Mouse (Mus musculus) ES-E14 (cell line): ENCODE results near the gene Tspoap1. TPM values are rescaled to one million over a fixed set of nuclear protein-coding genes. Genes with fewer than 3 reads are reported as not detected.

ENCODE experiments used
- DNase-seq: peaks from one replicate; pipeline ENCODE4 v3.0.0-alpha.2; 2013; ENCODE audit warnings: low read depth, low spot score
- H3K27ac ChIP-seq: 2 replicates; pipeline ENCODE4 v1.5.1; 2012; ENCODE audit warnings: low read depth, mild to moderate bottlenecking, low read length, moderate library complexity, mixed read lengths; ENCODE audit not compliant: poor library complexity, insufficient read depth, severe bottlenecking
- H3K36me3 ChIP-seq: 2 replicates; pipeline ENCODE4 v1.6.1; 2012; ENCODE audit warnings: mild to moderate bottlenecking, low read length, moderate library complexity, mixed read lengths; ENCODE audit not compliant: control insufficient read depth, poor library complexity, insufficient read depth, severe bottlenecking
- H3K4me1 ChIP-seq, 2 experiments: fragments of 150-350 bp in 1 of 2; sonication (generic) in 1 of 2; 2 replicates each; pipeline ENCODE4 v1.6.1; 2012; ENCODE audit warnings: low read length in 2 of 2, mild to moderate bottlenecking in 1 of 2, mixed read lengths in 1 of 2; ENCODE audit not compliant: control insufficient read depth in 2 of 2, insufficient read depth in 2 of 2, poor library complexity in 1 of 2
- H3K4me3 ChIP-seq, 2 experiments: fragments of 150-350 bp in 1 of 2; sonication (generic) in 1 of 2; 2 replicates each; pipeline ENCODE4 v1.5.1; 2012; ENCODE audit warnings: low read length in 2 of 2, low read depth in 1 of 2, mild to moderate bottlenecking in 1 of 2, mixed read lengths in 1 of 2; ENCODE audit not compliant: insufficient read depth in 1 of 2, poor library complexity in 1 of 2, severe bottlenecking in 1 of 2
- H3K9ac ChIP-seq: 2 replicates; pipeline ENCODE4 v1.6.1; 2012; ENCODE audit warnings: low read depth, mild to moderate bottlenecking, low read length, mixed read lengths; ENCODE audit not compliant: poor library complexity, insufficient read depth, severe bottlenecking
- H3K9me3 ChIP-seq: fragments of 150-350 bp; sonication (generic); 2 replicates; pipeline ENCODE4 v1.6.1; 2012; ENCODE audit warnings: low read depth, mild to moderate bottlenecking, low read length; ENCODE audit not compliant: control insufficient read depth, insufficient read depth
- CHD2 ChIP-seq: IDR thresholded peaks from 2 replicates; pipeline ENCODE4 v1.6.1; 2014; ENCODE audit warnings: mild to moderate bottlenecking, low read depth, low read length, inconsistent platforms
- HCFC1 ChIP-seq: IDR thresholded peaks from 2 replicates; pipeline ENCODE4 v1.6.1; 2012; ENCODE audit warnings: low read length, inconsistent platforms, borderline replicate concordance; ENCODE audit not compliant: insufficient read depth
- MAFK ChIP-seq: IDR thresholded peaks from 2 replicates; pipeline ENCODE4 v1.6.1; 2014; ENCODE audit warnings: mild to moderate bottlenecking, low read depth, low read length, inconsistent platforms; ENCODE audit not compliant: insufficient read depth
- ZC3H11A ChIP-seq: IDR thresholded peaks from 2 replicates; pipeline ENCODE4 v1.6.1; 2012; ENCODE audit warnings: low read depth, mild to moderate bottlenecking, inconsistent platforms, low read length, borderline replicate concordance
- ZNF384 ChIP-seq: IDR thresholded peaks from 2 replicates; pipeline ENCODE4 v1.6.1; 2012; ENCODE audit warnings: low read depth, low read length, inconsistent platforms
- in situ Hi-C, 2 experiments: fragments of 600-800 bp; cut with MboI; formaldehyde crosslinking; loops; one replicate each; pipeline ENCODE4 v1.15.1; 2025; ENCODE audit warnings: low sequenced_read_pairs in 2 of 2, inconsistent platforms in 1 of 2; ENCODE audit not compliant: unreplicated experiment in 2 of 2
- total RNA-seq: library from RNA; depleted of rRNA; stranded (reverse); fragments of 300-350 nt; gene quantifications from 2 replicates; pipeline ENCODE4 v1.2.3, GENCODE M21; 2012

Gene Tspoap1
- total RNA-seq, 1 experiment: 1.8 TPM

GRCm38 (mm10) chr11:87729593-87730185 lies 30.7 kb upstream of the Tspoap1 start:
- Histone ChIP-seq H3K36me3 (no peaks in the 10 kb centered on the region), H3K4me3 (no peak overlapping the region), H3K9me3 (no peaks in the 10 kb centered on the region), H3K4me1 (peaks cover 0 to 8% of the 10 kb centered on the region in 2 experiments; a peak in 1 of 4 replicates), H3K9ac (no peak overlapping the region), H3K27ac (no peak overlapping the region)
- DNase-seq: no peak
- TF ChIP-seq ZC3H11A (no peak), ZNF384 (no peak), MAFK (no peak), CHD2 (no peak), HCFC1 (no peak)
- in situ Hi-C loops: no loop called here

- in situ Hi-C loops: no loop called here
- peak overlapping the region; percentile 27 to 43 for H3K4me3 ChIP-seq
Observed at GRCm38 (mm10) chr11:87730652-87731310, 29.6 kb upstream of the Tspoap1 start.

GRCm38 (mm10) chr11:87734346-87734745 lies 26.0 kb upstream of the Tspoap1 start:
- no peaks in the 10 kb centered on the region for H3K36me3 ChIP-seq
- no peak overlapping the region; the same call in 1 of the 2 replicates for H3K9ac ChIP-seq
- no peaks in the 10 kb centered on the region for H3K9me3 ChIP-seq
- H3K4me1 ChIP-seq: peaks cover 3 to 5% of the 10 kb centered on the region in 2 experiments; a peak in 2 of 4 replicates
- no peak for DNase-seq
- no peak overlapping the region for H3K4me3 ChIP-seq
- TF ChIP-seq ZNF384 (no peak), HCFC1 (no peak), CHD2 (no peak), ZC3H11A (no peak)
- in situ Hi-C loops: no loop called here
- no peak overlapping the region for H3K27ac ChIP-seq

More at GRCm38 (mm10) chr11:87730652-87731310, 29.6 kb upstream of the Tspoap1 start:
- peak overlapping the region; percentile 60; the same call in 1 of the 2 replicates for H3K9ac ChIP-seq
- no peaks in the 10 kb centered on the region for H3K9me3 ChIP-seq
- TF ChIP-seq ZC3H11A: no peak
- H3K27ac ChIP-seq: no peak overlapping the region
- H3K36me3 ChIP-seq: no peaks in the 10 kb centered on the region
- H3K4me1 ChIP-seq: peaks cover 0 to 8% of the 10 kb centered on the region in 2 experiments; a peak in 1 of 4 replicates
- no peak for DNase-seq

GRCm38 (mm10) chr11:87735691-87736090 lies 24.6 kb upstream of the Tspoap1 start:
- peaks cover 3 to 5% of the 10 kb centered on the region in 2 experiments; a peak in 2 of 4 replicates for H3K4me1 ChIP-seq
- no peak overlapping the region for H3K4me3 ChIP-seq
- TF ChIP-seq MAFK: no peak
- no peak for TF ChIP-seq CHD2
- no peak for TF ChIP-seq ZC3H11A
- TF ChIP-seq ZNF384: no peak
- no peak for TF ChIP-seq HCFC1
- H3K9ac ChIP-seq: no peak overlapping the region
- no peak for DNase-seq
- peaks cover 7% of the 10 kb centered on the region for H3K36me3 ChIP-seq
- no peak overlapping the region for H3K27ac ChIP-seq
- no peaks in the 10 kb centered on the region for H3K9me3 ChIP-seq
- in situ Hi-C loops: no loop called here
